Mouse (Mus musculus): ENCODE measurements around the gene Gm45837.

- no peak for TF ChIP-seq POLR2A (IDR thresholded peaks at IDR 0.05; ENCODE audit: insufficient read length, low read depth)
- TF ChIP-seq MYOD1 (IDR thresholded peaks at IDR 0.05; ENCODE audit: control insufficient read depth in 1 of 3, insufficient read length in 2 of 3, low read depth in 2 of 3), result no peak
- no peak for TF ChIP-seq USF1 (IDR thresholded peaks at IDR 0.05; ENCODE audit: low read depth)
- TF ChIP-seq E2F4 (IDR thresholded peaks at IDR 0.05; ENCODE audit: insufficient read depth), result no peak
- no peak for TF ChIP-seq MYOG (IDR thresholded peaks at IDR 0.05; ENCODE audit: control insufficient read depth in 1 of 3, insufficient read depth in 1 of 3, insufficient read length in 2 of 3, low read depth in 2 of 3)
- TF ChIP-seq TCF12 (IDR thresholded peaks at IDR 0.05; ENCODE audit: insufficient read depth, poor library complexity, severe bottlenecking), result no peak
- no peak for TF ChIP-seq SRF (IDR thresholded peaks at IDR 0.05; ENCODE audit: control insufficient read depth, insufficient read length, low read depth)
- TF ChIP-seq TCF3 (IDR thresholded peaks at IDR 0.05; ENCODE audit: insufficient read length, low read depth), result no peak
Measured at GRCm38 (mm10) chr7:101465850-101466580, 55.3 kb downstream of the Gm45837 start.
